Mouse (Mus musculus): ENCODE measurements around the gene Xpa.
"Not testable (repeated sequence)": the region's sequence is repeated elsewhere in the genome, so short reads cannot be mapped to it uniquely, and the experiment has no call there.

The Xpa gene

DNA sequence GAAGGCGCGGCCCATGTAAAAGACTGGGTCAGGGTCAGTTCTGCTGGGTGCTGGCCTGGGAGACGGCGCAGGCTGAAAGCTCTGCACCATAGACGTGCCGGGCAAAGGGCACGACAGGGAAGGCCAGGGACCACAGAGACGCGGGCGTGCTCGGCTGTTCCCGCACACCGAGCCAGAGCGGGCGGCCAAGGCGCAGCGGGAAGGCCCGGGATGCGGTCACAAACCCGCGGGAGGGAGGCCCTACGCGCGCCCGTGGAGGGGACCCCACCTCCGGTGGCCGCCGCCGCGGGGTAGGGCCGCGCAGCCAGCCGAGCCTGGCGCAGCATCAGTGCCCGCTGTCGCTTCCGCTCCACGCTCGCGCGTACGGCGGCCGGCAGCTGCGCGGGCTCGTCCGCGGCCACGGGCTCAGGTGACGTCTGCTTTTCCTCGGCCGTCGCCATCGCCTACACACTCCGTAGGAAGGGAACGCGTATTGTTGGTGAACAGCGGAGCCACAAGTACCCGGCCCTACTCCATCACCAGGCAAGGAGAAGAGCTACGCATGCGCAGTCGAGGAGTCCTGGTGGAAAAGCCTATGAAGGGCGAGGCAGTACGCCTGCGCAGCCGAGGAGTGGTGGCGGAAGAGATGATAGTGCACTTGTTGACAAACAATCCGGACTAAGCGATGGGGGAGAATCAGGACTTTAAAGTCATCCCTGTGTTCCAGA, at the start of gene Xpa:
Xpa (minus strand) TSS at position 531 of the 707 bp plus-strand sequence.
- peak; percentile 98 for DNase-seq (ENCODE audit: low spot score)

- no peak for DNase-seq (ENCODE audit: low spot score)
Measured at GRCm38 (mm10) chr4:46235871-46236270, 39.8 kb upstream of the Xpa start.

- DNase-seq (ENCODE audit: low spot score), result no peak
Measured at GRCm38 (mm10) chr4:46234739-46235138, 38.6 kb upstream of the Xpa start.

DNA sequence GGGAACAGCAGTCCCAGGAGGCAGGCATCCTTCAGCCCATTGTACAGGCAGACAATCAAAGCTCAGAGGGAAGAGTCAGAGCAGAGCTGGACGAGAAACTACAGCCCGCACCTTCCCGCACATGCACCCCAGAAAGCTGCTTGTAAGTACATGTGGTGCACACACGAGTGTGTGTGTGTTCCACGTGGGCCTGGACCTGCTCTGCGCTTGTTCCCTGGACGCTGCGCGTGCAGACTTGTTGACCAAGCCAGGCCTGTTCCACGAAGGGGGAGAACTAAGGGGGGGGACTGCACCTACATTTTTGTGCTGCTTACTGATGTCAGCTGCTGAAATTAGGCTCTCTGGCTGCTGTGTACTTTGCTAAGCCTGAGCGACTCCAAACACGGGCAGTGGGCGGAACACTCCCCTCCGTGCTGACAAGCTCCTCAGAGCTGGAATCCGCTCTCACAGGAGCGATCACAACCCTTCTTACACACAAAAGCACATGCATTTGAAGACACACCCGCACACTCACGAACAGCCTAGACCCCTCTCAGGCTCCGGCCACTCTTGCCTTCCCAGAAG, 30.9 kb upstream of the Xpa start:
- no peak for DNase-seq (ENCODE audit: low spot score)

DNA sequence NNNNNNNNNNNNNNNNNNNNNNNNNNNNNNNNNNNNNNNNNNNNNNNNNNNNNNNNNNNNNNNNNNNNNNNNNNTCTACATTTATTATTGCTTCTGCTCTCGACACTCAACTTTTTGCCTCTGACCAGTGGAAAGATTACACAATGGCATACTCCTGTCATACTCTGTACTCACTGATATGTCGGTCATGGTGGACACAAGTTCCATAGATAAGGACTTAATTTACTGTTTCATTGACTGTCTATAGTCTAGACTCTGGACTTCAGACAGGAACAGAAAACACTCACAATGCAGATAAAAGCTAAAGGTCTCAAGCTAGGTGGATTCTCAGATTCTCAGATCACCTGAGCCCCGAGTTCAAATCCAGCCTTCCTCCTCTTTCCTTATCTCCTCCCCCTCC, 25.0 kb upstream of the Xpa start:
- DNase-seq (ENCODE audit: low spot score), result no peak

- DNase-seq (ENCODE audit: low spot score), result peak; percentile 15
Measured at GRCm38 (mm10) chr4:46202562-46203126, 6.5 kb upstream of the Xpa start.

DNA sequence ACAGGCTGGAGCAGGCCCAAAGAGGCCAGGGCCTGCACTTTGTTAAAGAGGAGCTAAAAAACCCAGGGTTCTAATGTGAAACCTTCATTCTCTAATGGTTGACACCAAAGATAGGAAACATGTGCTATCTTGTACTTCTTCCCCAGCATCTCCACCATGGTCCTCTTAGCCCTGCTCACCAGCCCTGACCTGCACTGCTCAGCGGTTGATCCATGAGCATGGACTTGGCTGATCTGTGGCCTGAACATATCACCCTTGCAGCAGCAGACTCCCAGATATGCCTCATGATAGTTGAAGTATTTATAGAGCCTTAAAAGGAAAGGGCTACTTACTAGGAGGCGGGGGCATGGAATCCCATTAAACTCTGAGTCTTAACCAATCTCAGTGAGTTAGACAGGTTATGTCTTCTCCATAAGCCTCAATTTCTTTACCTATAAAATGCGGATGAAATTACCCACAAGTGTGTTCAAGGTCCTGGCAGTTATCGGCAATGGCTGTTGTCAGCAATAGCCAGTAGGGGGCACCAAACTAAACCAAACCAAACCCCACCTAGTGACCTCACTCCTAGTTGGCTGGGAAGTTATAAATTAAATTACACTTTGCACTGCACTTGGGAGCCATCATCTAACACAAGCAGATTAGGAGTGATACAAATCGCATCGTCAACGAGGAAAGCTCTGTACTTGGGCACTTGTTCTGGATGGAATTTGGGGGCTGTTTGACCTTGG, 5.9 kb upstream of the Xpa start:
- DNase-seq (ENCODE audit: low spot score), result peak; percentile 91

- DNase-seq (ENCODE audit: low spot score), result no peak
Measured at GRCm38 (mm10) chr4:46198064-46198463, 2.0 kb upstream of the Xpa start.

- DNase-seq (ENCODE audit: low spot score), result no peak
Measured at GRCm38 (mm10) chr4:46196513-46196912, 402 bp upstream of the Xpa start.

DNA sequence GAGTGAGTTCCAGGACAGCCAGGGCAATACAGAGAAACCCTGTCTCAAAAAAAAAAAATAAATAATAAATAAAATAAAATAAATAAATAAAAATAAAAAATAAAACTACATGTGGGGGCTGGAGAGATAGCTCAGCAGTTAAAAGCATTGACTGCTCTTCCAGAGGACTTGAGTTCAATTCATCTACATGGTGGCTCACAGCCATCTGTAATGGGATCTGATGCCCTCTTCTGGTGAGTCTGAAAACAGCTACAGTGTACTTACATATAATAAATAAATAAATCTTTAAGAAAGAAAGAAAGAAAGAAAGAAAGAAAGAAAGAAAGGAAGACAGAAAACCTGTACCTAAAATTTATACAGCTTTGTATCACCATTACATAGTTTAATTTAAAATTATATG, 4.1 kb downstream of the Xpa start:
- not testable (repeated sequence) for DNase-seq (ENCODE audit: low spot score)

DNA sequence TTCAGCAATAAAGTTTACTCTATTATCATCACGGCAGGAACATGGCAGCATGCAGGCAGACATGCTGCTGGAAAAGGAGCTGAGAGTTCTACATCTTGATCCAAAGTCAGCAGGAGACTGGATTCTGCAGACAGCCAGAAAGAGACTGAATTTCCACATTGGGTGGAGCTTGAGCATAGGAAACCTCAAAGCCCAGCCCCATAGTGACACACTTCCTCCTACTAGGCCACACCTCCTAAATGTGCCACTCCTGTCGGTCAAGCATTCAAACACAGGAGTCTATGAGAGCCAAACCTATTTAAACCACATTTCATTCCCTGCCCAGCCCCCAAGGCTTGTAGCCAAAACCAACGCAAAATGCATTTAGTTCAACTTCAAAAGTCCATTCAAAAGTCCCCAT, 9.6 kb downstream of the Xpa start:
- DNase-seq (ENCODE audit: low spot score), result no peak

- DNase-seq (ENCODE audit: low spot score), result no peak
Measured at GRCm38 (mm10) chr4:46185890-46186289, 10.2 kb downstream of the Xpa start.

DNA sequence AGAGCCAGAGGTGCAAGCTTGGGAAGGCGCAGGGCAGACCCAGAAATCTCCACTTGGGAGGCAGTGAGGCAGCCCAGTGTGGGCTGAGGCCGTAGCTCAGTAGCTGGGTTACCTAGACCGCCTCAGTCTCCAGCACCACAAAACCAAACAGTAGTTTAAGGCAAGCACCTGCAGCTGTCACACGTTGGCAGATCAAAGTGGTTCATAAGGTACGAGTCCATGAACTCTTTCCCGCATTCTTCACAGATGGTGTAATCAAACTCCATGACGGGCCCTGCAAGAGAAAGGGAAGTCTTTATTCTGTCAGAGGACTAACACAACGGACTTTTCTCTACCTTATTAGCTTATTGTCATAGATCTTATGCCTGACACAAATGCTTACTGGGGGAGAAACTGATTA, 10.7 kb downstream of the Xpa start:
- DNase-seq (ENCODE audit: low spot score), result no peak

- DNase-seq (ENCODE audit: low spot score), result no peak
Measured at GRCm38 (mm10) chr4:46182181-46182580, 13.9 kb downstream of the Xpa start.

DNA sequence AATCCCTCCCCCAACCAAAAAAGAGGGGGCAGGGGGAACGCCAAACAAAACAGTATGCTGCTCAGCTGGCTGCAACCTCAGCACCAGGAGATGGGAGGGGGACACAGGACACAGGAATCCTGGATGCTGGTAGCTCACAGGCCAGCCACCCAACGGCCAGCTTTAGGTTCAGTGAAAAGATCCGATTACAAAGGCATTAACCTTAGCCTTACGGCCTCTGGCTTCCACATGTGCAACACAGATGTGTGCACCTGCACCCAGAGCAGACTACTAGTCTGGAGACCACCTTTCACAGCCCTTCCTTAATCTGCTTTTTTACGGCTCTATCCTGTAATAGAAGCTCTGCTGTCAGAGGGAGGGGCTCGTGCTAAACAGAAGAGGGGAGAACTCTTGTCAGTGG, 14.9 kb downstream of the Xpa start:
- peak; percentile 53 for DNase-seq (ENCODE audit: low spot score)

DNA sequence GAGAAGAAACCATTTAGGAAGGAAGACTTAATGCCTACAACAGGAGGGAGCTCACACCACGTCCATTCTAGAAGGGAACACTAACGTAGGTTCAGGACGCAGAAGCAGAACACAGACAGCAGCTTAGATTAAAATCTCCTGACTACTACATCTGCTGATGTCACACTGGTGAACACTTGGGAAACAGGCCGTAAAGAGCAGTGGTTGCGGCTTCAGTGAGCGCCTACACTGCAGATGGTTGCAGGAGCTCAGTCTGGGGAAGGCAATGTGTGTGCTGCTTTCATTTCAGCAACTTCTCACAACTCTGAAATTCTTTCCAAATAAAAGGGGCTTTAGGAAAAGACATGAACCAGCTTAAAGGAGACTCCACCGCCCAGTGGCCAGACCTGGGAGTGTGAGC, 18.6 kb downstream of the Xpa start:
- DNase-seq (ENCODE audit: low spot score), result no peak

- DNase-seq (ENCODE audit: low spot score), result no peak
Measured at GRCm38 (mm10) chr4:46177018-46177417, 19.1 kb downstream of the Xpa start.

DNA sequence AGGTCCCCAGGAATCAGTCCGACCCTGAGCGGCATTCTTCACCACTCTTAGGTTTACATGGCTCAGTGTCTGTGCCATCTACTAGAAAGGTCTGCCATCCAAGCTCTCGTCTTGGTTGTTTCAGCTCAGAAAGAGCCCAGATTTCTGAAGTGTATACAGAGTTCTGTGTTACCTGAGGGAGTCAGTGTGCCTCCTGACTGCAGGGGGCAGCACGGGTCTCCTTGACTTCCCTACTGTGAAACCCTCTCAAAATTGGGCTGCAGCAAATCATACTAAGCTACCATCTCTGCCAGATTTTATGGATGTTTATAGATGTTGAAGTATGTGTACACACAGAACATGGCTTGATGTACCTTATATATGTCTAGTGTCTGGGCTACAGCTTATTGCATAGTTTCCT, 19.8 kb downstream of the Xpa start:
- DNase-seq (ENCODE audit: low spot score), result no peak

DNA sequence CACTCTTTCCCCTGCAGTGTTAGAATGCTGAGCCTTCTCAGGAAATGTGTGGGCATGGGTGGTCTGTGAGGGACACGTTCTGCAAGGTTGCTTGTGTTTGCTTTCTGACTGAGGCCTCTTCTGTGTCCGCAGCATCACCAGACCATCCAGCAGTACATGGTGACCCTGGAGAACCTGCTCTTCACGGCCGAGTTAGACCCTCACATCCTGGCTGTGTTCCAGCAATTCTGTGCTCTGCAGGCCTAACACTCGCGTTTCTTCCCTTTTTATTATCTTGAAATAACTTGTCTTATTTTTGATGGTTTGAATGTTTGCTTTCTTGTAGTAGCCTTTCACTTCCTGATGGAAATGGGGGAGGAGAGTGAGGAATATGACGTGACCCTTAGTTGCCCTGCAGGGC, 24.4 kb downstream of the Xpa start:
- no peak for DNase-seq (ENCODE audit: low spot score)

GRCm38 (mm10) chr4:46165831-46166230, 30.3 kb downstream of the Xpa start:
- no peak for DNase-seq (ENCODE audit: low spot score)

- DNase-seq (ENCODE audit: low spot score), result no peak
Measured at GRCm38 (mm10) chr4:46164027-46164426, 32.1 kb downstream of the Xpa start.

- no peak for DNase-seq (ENCODE audit: low spot score)
Measured at GRCm38 (mm10) chr4:46151903-46152544, 44.1 kb downstream of the Xpa start.

DNA sequence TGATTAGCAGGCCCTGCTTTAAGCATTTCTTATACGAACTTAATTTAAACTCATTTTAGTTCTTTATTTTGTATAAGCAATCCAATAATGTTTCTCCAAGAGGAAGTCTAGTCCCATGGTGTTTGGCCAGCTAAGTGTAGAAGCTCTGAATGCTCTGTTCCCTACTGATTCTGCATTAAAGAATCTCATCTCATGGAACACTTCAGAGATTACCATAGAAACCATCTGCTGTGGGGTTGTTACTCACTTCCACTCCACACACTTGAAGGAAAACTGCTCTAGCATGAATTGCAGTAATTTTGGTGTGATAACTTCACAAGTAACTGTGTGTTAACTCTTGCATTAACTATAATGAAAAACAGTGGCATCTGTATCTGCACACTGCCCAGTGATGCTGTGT, 49.2 kb downstream of the Xpa start:
- no peak for DNase-seq (ENCODE audit: low spot score)
